Mouse (Mus musculus) forebrain, embryonic 13.5 days (tissue): ENCODE data around the gene Gid4. TPM values are rescaled to one million over a fixed set of nuclear protein-coding genes. Genes with fewer than 3 reads are reported as not detected.
A peak's percentile ranks its signal among the peaks of the same experiment; 100 is the strongest.

Experiments
- ATAC-seq: fragments of 200-750 bp; cut with Nextera tagmentation; 2 replicates; pipeline ENCODE4 v1.8.0; 2017
- H3K27ac ChIP-seq: fragments of 300-500 bp; sonication (generic); 2 replicates; pipeline ENCODE4 v1.5.1; 2015; ENCODE audit warnings: inconsistent platforms, mild to moderate bottlenecking, moderate library complexity
- H3K27me3 ChIP-seq: fragments of 300-500 bp; sonication (generic); 2 replicates; pipeline ENCODE4 v1.6.1; 2015; ENCODE audit warnings: mild to moderate bottlenecking, inconsistent platforms
- H3K36me3 ChIP-seq: fragments of 300-500 bp; sonication (generic); 2 replicates; pipeline ENCODE4 v1.6.1; 2015; ENCODE audit warnings: mild to moderate bottlenecking, inconsistent platforms; ENCODE audit not compliant: poor library complexity, severe bottlenecking
- H3K4me1 ChIP-seq: fragments of 300-500 bp; sonication (generic); 2 replicates; pipeline ENCODE4 v1.6.1; 2015; ENCODE audit warnings: inconsistent platforms
- H3K4me2 ChIP-seq: fragments of 300-500 bp; sonication (generic); 2 replicates; pipeline ENCODE4 v1.6.1; 2015; ENCODE audit warnings: inconsistent platforms, mild to moderate bottlenecking, moderate library complexity
- H3K4me3 ChIP-seq: fragments of 300-500 bp; sonication (generic); 2 replicates; pipeline ENCODE4 v1.5.1; 2015; ENCODE audit warnings: mild to moderate bottlenecking, inconsistent platforms
- H3K9ac ChIP-seq: fragments of 300-500 bp; sonication (generic); 2 replicates; pipeline ENCODE4 v1.6.1; 2015; ENCODE audit warnings: mild to moderate bottlenecking, inconsistent platforms
- H3K9me3 ChIP-seq: fragments of 300-500 bp; sonication (generic); replicated peaks from 2 replicates; pipeline ENCODE4 v1.6.1; 2016; ENCODE audit warnings: inconsistent platforms
- WGBS: fragments of 180-500 bp; shearing (Covaris S2); methylation state at CpG from one replicate; pipeline ENCODE4 v1.1.7; 2015; 5-methylcytosine and 5-hydroxymethylcytosine counted together
- polyA plus RNA-seq: library from polyadenylated mRNA; unstranded; fragments of >200 nt; fragmentation: Nextera tagmentation; extraction: Ambion mirVana; gene quantifications from 2 replicates; pipeline ENCODE4 v1.2.1, GENCODE M21; 2015

Gid4 gene
- 23.4 and 24.0 TPM in 2 replicates for polyA plus RNA-seq

DNA sequence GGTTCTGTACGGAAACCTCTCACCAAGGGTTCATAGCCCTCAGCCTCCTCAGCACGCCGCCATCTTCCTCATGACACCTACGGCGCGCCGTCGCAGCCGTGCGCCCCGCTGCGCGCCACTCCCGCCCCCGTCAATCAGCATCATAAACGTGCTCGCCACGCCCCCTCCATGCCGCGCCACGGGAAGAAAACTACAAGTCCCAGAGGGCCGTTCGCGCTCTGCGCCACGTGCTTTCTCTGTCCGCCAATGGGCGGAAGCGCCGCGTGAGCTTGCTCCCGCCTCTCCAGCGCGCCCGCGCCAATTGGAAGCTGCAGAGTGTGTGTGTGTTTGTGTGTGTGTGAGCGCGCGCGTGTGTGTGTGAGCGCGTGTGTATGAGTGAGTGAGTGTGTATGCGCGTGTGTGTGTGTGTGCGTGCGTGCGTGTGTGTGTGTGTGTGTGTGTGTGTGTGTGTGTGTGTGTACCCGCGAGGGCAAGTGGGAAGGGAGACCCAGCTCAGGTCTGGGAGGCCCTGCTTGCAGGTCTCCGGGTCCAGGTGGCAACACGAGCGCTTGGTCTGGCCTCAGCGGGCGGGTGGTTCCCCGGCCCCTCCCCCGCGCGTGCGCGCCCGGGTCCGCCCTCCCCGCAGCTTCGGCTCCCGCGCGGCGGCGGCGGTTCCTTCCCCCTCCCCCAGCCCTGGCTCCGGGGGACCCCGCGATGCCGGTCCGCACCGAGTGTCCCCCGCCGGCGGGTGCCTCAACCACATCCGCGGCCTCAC lies at the start of gene Gid4:
TSS of gene Gid4 (plus strand) at position 183 of the 754 bp plus-strand sequence.
- peak within 1 kb of the TSS; percentile 86 for H3K4me3 ChIP-seq
- H3K4me1 ChIP-seq: peaks cover 47% of the 10 kb centered on the region
- no peaks in the 10 kb centered on the region for H3K36me3 ChIP-seq
- peak within 1 kb of the TSS; percentile 82 for H3K27ac ChIP-seq
- no peaks in the 10 kb centered on the region for H3K27me3 ChIP-seq
- H3K4me2 ChIP-seq: peak within 1 kb of the TSS; percentile 95
- WGBS: under 1% methylated on average over 51 of the region's 81 CpGs
- ATAC-seq: peak; percentile 98
- peak within 1 kb of the TSS; percentile 94 for H3K9ac ChIP-seq
- H3K9me3 ChIP-seq: no peaks in the 10 kb centered on the region

DNA sequence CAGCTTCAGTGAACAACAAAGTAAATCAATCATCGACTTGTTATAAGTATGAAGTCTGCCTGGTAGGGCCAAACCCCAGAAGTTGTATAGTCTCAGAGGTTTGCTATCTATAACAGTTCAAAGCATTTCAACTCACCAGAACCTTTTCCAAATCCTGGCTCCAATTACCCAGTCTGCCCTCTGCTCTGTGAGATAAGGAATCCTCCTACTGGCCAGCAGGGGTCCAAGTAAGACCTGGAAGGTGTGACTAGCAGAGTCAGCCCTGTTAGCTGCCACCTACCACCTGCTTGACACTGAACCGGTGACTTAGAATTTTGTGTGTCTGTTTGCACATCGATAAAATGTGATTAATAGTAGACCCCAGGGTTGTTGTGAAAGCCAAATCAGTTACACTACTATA lies 49.7 kb upstream of the Gid4 start:
- 82% methylated on average over 3 of the region's 3 CpGs for WGBS
- no peak overlapping the region for H3K9ac ChIP-seq
- no peak for ATAC-seq

DNA sequence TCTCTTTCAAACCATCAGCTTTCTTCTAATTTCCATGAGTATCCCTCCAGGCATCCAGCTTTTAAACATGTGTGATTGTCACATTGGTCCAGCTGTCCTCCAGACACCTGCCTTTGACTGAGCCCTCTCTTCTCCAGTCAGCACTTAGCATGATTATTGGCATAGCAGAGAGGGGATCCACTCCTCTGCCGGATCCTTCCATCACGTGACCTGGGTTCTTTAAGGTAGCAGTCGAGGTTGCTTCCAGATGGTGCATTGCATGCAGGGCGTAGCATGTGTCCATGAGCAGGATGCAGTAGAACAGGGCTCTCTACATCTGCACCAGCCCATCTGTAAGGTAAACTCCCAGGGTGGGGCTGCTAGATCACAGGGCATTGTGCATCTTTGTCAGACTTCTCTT lies 48.0 kb upstream of the Gid4 start:
- Histone ChIP-seq H3K4me3 (no peak overlapping the region), H3K27ac (no peak overlapping the region), H3K4me2 (no peak overlapping the region), H3K4me1 (no peaks in the 10 kb centered on the region), H3K9me3 (no peaks in the 10 kb centered on the region), H3K36me3 (no peaks in the 10 kb centered on the region), H3K9ac (no peak overlapping the region), H3K27me3 (no peaks in the 10 kb centered on the region)
- WGBS: 83% methylated on average over 4 of the region's 4 CpGs
- no peak for ATAC-seq

More for the DNA sequence above, 49.7 kb upstream of the Gid4 start:
- H3K27ac ChIP-seq: no peak overlapping the region
- H3K9me3 ChIP-seq: no peaks in the 10 kb centered on the region
- H3K4me3 ChIP-seq: no peak overlapping the region
- H3K4me1 ChIP-seq: no peaks in the 10 kb centered on the region
- no peak overlapping the region for H3K4me2 ChIP-seq
- H3K27me3 ChIP-seq: no peaks in the 10 kb centered on the region
- no peaks in the 10 kb centered on the region for H3K36me3 ChIP-seq

DNA sequence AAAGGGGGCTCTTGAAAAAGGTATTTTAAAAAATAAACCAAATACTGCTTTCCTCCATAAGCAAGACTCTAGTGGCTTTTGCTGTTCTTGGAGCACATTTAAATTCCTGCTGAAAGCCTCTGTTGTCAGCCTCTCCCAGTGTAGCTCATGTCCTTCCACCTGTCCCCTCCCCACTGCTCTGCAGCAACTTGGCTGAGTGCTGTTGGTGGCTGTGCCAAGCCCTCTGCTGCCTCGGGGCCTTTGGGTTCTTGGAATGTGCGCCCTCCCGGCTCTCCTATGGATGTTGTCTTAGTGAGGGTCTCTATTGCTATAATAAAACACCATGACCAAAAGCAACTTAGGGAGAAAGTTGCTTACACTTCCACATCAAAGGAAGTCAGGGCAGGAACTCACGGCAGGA lies 47.5 kb upstream of the Gid4 start:
- Histone ChIP-seq H3K36me3 (no peaks in the 10 kb centered on the region), H3K4me3 (no peak overlapping the region), H3K4me2 (no peak overlapping the region), H3K9me3 (no peaks in the 10 kb centered on the region), H3K4me1 (no peaks in the 10 kb centered on the region), H3K27ac (no peak overlapping the region), H3K27me3 (no peaks in the 10 kb centered on the region), H3K9ac (no peak overlapping the region)
- WGBS: 73% methylated on average over 4 of the region's 4 CpGs
- ATAC-seq: no peak

DNA sequence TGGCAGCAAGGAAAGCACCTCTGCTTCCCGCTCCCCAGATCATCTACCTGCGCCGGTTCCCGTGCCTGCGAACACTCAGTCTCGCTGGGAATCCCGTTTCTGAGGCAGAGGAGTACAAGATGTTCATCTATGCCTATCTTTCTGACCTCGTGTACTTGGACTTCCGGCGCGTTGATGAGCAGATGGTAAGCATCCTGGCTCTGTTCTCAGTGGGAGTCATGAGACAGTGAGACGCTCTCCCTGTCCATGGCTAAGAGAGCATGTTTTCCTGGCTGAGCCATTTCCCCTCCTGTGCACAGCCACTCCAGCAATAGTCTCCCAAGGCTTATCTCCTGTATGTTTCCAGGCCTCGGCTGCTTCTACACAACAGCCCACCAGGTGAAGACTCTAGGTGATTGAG lies 46.5 kb upstream of the Gid4 start:
- H3K27me3 ChIP-seq: no peaks in the 10 kb centered on the region
- H3K9ac ChIP-seq: no peak overlapping the region
- no peak overlapping the region for H3K27ac ChIP-seq
- H3K9me3 ChIP-seq: no peaks in the 10 kb centered on the region
- no peak overlapping the region for H3K4me3 ChIP-seq
- no peaks in the 10 kb centered on the region for H3K36me3 ChIP-seq
- 88% methylated on average over 13 of the region's 13 CpGs for WGBS
- no peak for ATAC-seq
- no peaks in the 10 kb centered on the region for H3K4me1 ChIP-seq
- H3K4me2 ChIP-seq: no peak overlapping the region

DNA sequence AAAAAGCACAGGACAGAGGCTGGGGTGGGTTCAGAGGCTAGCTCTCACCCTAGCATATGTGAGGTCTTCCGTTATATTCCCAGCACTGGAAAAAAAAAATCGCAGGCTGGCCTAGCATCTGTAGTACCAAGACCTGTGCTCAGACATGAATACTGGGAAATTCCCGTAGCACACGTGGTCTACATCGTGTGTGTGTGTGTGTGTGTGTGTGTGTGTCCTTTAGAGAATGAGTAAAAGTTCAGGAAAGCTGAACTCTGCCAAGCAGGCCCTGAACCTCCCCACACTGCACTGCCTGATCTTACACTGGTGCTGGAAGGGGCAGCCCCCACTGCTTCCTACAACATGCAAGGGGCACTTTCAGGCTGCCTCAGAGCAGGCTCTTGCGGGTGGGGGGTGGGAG lies 42.5 kb upstream of the Gid4 start:
- Histone ChIP-seq H3K9me3 (no peaks in the 10 kb centered on the region), H3K27ac (no peak overlapping the region), H3K4me3 (no peak overlapping the region), H3K9ac (no peak overlapping the region), H3K4me1 (no peaks in the 10 kb centered on the region), H3K4me2 (no peak overlapping the region), H3K36me3 (no peaks in the 10 kb centered on the region), H3K27me3 (no peaks in the 10 kb centered on the region)
- ATAC-seq: no peak
- 83% methylated on average over 6 of the region's 6 CpGs for WGBS

DNA sequence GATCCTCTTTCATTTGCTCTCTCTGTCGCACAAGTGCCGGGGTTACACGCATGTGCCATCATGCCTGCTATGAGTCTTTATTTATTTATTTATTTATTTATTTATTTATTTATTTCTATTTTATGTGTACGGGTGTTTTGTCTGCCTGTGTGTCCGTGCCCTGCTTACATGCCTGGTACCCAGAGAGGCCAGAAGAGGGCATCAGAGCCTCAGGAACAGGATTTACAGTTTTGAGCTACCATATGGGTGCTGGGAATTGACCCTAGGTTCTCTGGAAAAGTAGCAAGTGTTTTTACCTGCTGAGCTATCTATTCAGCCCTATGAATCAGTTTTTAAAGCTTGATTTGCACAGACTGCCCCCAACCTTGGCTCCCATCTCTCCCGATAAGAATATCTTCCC lies 33.4 kb upstream of the Gid4 start:
- H3K36me3 ChIP-seq: no peaks in the 10 kb centered on the region
- no peak overlapping the region for H3K4me2 ChIP-seq
- no peaks in the 10 kb centered on the region for H3K9me3 ChIP-seq
- H3K4me3 ChIP-seq: no peak overlapping the region
- H3K27me3 ChIP-seq: no peaks in the 10 kb centered on the region
- 90% methylated on average over 6 of the region's 6 CpGs for WGBS
- H3K4me1 ChIP-seq: peaks cover 17% of the 10 kb centered on the region
- H3K9ac ChIP-seq: no peak overlapping the region
- ATAC-seq: no peak
- H3K27ac ChIP-seq: no peak overlapping the region

DNA sequence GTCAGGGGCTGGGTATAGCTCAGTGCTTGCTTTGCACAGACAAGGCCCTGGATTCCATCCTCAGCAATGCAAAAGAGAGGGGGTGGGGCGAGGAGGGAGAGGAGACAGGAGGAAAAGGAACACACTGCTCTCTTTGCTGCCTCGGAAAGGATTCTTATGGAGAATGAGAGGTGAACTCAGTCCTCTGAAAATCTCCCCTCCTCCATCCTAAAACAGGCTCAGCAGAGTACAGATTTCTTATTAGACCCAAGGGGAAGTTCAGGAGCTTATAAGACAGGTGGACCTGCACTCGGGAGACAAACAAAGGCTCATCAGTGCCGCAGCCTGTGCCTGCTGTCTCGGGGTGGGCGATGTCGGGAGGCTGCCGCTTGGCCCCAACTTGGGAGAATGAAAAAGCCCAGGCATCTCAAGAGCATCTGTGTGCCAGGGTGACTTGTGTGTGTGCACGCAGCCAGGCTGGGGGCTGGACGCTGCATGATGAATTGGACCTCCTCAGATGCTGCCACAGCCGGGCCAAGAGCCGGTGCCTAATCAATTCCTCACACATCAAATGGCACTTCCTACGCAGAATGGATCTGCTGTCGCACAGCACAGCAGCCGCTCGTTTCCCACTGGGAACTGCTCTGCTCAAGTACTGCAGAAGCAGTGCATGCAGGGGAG lies 32.1 kb upstream of the Gid4 start:
- ATAC-seq: peak; percentile 80
- Histone ChIP-seq H3K9me3 (no peaks in the 10 kb centered on the region), H3K27me3 (no peaks in the 10 kb centered on the region), H3K9ac (peak overlapping the region; percentile 60), H3K27ac (peak overlapping the region; percentile 74), H3K4me3 (peak overlapping the region; percentile 19), H3K4me1 (peaks cover 17% of the 10 kb centered on the region), H3K36me3 (no peaks in the 10 kb centered on the region), H3K4me2 (peak overlapping the region; percentile 51)
- WGBS: 3% methylated on average over 16 of the region's 16 CpGs

DNA sequence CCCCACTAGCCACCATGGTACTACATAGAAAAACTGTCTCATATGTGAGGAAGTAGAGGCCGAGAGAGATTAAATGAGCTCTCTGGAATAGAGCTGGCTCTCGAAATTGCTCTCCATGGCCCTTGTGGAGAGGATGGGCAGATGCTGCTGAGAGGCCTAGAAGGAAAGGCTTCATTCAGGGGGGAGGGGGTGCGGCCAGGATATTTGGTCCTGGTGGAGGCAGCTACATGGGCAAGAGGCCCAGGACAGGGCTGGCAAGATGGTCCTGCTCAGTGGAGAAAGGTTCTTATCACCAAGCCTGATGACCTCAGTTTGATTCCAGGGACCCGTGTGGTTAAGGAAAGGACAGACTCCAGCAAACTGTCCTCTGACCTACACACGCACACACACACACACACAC lies 31.0 kb upstream of the Gid4 start:
- no peak overlapping the region for H3K9ac ChIP-seq
- WGBS: 82% methylated on average over 5 of the region's 5 CpGs
- H3K36me3 ChIP-seq: no peaks in the 10 kb centered on the region
- no peaks in the 10 kb centered on the region for H3K27me3 ChIP-seq
- H3K4me1 ChIP-seq: peaks cover 17% of the 10 kb centered on the region
- H3K27ac ChIP-seq: peak overlapping the region; percentile 74
- H3K4me3 ChIP-seq: no peak overlapping the region
- H3K9me3 ChIP-seq: no peaks in the 10 kb centered on the region
- no peak for ATAC-seq
- no peak overlapping the region for H3K4me2 ChIP-seq

DNA sequence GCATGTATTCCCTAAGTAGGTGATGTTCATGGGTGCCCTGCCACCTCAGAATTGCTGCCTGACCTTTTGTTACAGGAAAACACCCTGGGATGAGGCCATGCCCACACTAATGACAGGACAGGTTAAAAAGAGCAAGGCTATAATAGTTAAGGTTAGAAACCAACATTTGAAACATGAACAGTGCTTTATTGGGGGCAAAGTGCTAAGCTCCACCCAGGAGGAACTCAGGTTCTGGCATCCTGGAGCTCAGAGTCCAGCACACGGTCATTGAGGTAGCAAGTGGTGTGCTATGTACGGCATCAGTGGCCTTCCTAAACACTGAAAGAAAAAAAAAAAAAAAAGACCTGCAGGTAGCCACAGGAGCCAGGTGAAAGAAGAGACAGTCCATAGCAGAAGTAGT lies 29.0 kb upstream of the Gid4 start:
- Histone ChIP-seq H3K27ac (no peak overlapping the region), H3K4me2 (no peak overlapping the region), H3K27me3 (no peaks in the 10 kb centered on the region), H3K36me3 (no peaks in the 10 kb centered on the region), H3K4me3 (no peak overlapping the region), H3K9ac (no peak overlapping the region), H3K9me3 (no peaks in the 10 kb centered on the region), H3K4me1 (peaks cover 17% of the 10 kb centered on the region)
- ATAC-seq: no peak
- WGBS: 100% methylated on average over 2 of the region's 2 CpGs

DNA sequence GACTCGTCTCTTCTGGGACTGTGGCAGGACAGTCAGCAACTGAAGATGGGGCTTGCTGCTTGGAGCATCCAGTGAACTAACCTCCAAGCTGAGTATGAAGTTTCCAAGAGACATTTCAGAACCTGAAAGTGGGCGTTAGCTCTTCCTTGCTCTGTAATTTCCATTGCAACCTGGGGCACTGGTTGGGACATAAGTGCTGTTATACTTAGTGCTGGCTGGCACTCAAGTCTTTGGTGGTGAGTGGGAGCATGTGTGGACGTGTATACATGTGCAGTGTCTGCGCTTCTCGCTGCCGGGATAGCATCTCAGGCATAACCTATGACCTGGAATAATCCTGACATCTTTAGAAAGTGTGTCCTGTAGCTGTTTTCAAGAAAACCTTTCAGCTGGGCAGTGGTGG lies 25.6 kb upstream of the Gid4 start:
- H3K36me3 ChIP-seq: no peaks in the 10 kb centered on the region
- 89% methylated on average over 6 of the region's 6 CpGs for whole genome bisulfite sequencing
- no peak overlapping the region for H3K4me2 ChIP-seq
- H3K27ac ChIP-seq: no peak overlapping the region
- no peak for ATAC-seq
- H3K27me3 ChIP-seq: no peaks in the 10 kb centered on the region
- no peaks in the 10 kb centered on the region for H3K9me3 ChIP-seq
- H3K9ac ChIP-seq: no peak overlapping the region
- no peak overlapping the region for H3K4me3 ChIP-seq
- H3K4me1 ChIP-seq: peaks cover under 1% of the 10 kb centered on the region

DNA sequence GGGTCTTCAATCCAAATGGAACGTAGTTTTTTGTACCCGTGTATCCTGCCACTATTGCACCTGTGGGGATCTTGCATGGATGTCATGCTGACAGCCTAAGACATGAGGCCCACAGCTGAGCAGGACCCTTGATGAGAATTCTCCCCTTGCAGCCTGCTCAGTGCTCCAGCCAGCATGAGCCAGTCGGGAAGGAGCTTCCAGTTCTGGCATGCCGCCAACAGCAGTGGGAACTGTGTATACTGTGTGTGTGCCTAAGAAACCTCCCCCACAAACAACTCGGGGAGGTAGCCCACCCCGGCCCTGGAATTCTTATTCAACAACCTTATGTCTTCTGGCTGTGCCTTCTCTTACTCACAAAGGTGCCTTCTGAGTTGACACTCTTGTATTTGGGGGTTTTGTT lies 20.4 kb upstream of the Gid4 start:
- Histone ChIP-seq H3K36me3 (peaks cover 23% of the 10 kb centered on the region), H3K4me3 (no peak overlapping the region), H3K4me2 (no peak overlapping the region), H3K27me3 (no peaks in the 10 kb centered on the region), H3K9me3 (no peaks in the 10 kb centered on the region), H3K4me1 (peaks cover 7% of the 10 kb centered on the region), H3K27ac (no peak overlapping the region), H3K9ac (no peak overlapping the region)
- 53% methylated on average over 6 of the region's 6 CpGs for WGBS
- peak; percentile 78 for ATAC-seq
